Mouse (Mus musculus) cerebellum, postnatal 4 days (tissue): ENCODE results near the gene Tspan4.

Experiments used
- DNase-seq, 2 experiments: peaks; one replicate each; pipeline ENCODE4 v3.0.0; 2022; ENCODE audit warnings: low spot score in 2 of 2, mixed read lengths in 1 of 2

Tspan4 gene

GRCm38 (mm10) chr7:141475011-141475804 lies at the start of gene Tspan4, which contains the start of gene Polr2l:
Tspan4 (plus strand) TSS chr7:141475240.
Polr2l (minus strand) TSS chr7:141475132.
- DNase-seq: peak; percentile 69 to 85

GRCm38 (mm10) chr7:141426948-141427730 lies 47.9 kb upstream of the Tspan4 start:
- DNase-seq: no peak

GRCm38 (mm10) chr7:141428701-141429100 lies 46.3 kb upstream of the Tspan4 start:
- DNase-seq: no peak

GRCm38 (mm10) chr7:141429310-141429709 lies 45.7 kb upstream of the Tspan4 start, which contains the start of gene Cend1:
Cend1 (minus strand) TSS chr7:141429491.
- DNase-seq: peak in 1 of 2 experiments; percentile 56

GRCm38 (mm10) chr7:141429840-141430584 lies 45.0 kb upstream of the Tspan4 start:
- DNase-seq: no peak

- DNase-seq: no peak
These were observed 44.3 kb upstream of the Tspan4 start for GRCm38 (mm10) chr7:141430585-141431240.

- no peak for DNase-seq
These were observed 43.4 kb upstream of the Tspan4 start for GRCm38 (mm10) chr7:141431434-141432185.

- no peak for DNase-seq
These were observed 42.8 kb upstream of the Tspan4 start for GRCm38 (mm10) chr7:141432186-141432611.

- DNase-seq: peak in 1 of 2 experiments; percentile 46
These were observed 42.1 kb upstream of the Tspan4 start for GRCm38 (mm10) chr7:141432741-141433516.

- no peak for DNase-seq
These were observed 41.3 kb upstream of the Tspan4 start for GRCm38 (mm10) chr7:141433517-141434400.

GRCm38 (mm10) chr7:141434464-141434863 lies 40.6 kb upstream of the Tspan4 start:
- DNase-seq: no peak

GRCm38 (mm10) chr7:141435129-141435855 lies 39.7 kb upstream of the Tspan4 start:
- DNase-seq: no peak

- DNase-seq: no peak
These were observed 39.1 kb upstream of the Tspan4 start for GRCm38 (mm10) chr7:141435856-141436522.

GRCm38 (mm10) chr7:141436523-141436892 lies 38.5 kb upstream of the Tspan4 start:
- DNase-seq: no peak

- peak; percentile 74 to 83 for DNase-seq
These were observed 37.6 kb upstream of the Tspan4 start, which contains the start of gene Slc25a22 for GRCm38 (mm10) chr7:141437178-141438120. Slc25a22 (minus strand) TSS chr7:141437892.
